Mouse (Mus musculus) liver, embryonic 16.5 days (tissue): ENCODE measurements at regions not wholly inside any gene's neighbourhood (a gene's known extent, or its start where the extent isn't known, plus 50 kb on each side); places are given as distances from the start of the nearest gene placed in this dataset.
A peak's percentile ranks its signal among the peaks of the same experiment; 100 is the strongest.

Experiments used
- ATAC-seq: fragments of 200-750 bp; cut with Nextera tagmentation; 2 replicates; pipeline ENCODE4 v1.8.0; 2017; ENCODE audit warnings: low read depth, mild to moderate bottlenecking, moderate number of reproducible peaks, moderate library complexity
- H3K27ac ChIP-seq: fragments of 300-500 bp; sonication (generic); 2 replicates; pipeline ENCODE4 v1.5.1; 2014; ENCODE audit warnings: mild to moderate bottlenecking, low read length
- H3K27me3 ChIP-seq: fragments of 300-500 bp; sonication (generic); 2 replicates; pipeline ENCODE4 v1.6.1; 2014; ENCODE audit warnings: low read depth, low read length, mixed read lengths; ENCODE audit not compliant: control insufficient read depth, insufficient read depth
- H3K36me3 ChIP-seq: fragments of 300-500 bp; sonication (generic); 2 replicates; pipeline ENCODE4 v1.6.1; 2014; ENCODE audit warnings: mild to moderate bottlenecking; ENCODE audit not compliant: control insufficient read depth, insufficient read depth
- H3K4me1 ChIP-seq: fragments of 300-500 bp; sonication (generic); 2 replicates; pipeline ENCODE4 v1.6.1; 2014; ENCODE audit warnings: low read depth, low read length, mixed read lengths; ENCODE audit not compliant: control insufficient read depth
- H3K4me2 ChIP-seq: fragments of 300-500 bp; sonication (generic); 2 replicates; pipeline ENCODE4 v1.6.1; 2014; ENCODE audit warnings: low read depth, low read length, mixed read lengths
- H3K4me3 ChIP-seq: fragments of 300-500 bp; sonication (generic); 2 replicates; pipeline ENCODE4 v1.5.1; 2014; ENCODE audit warnings: low read depth, mild to moderate bottlenecking, low read length
- H3K9ac ChIP-seq: fragments of 300-500 bp; sonication (generic); 2 replicates; pipeline ENCODE4 v1.6.1; 2014; ENCODE audit warnings: low read depth, low read length
- H3K9me3 ChIP-seq: fragments of 300-500 bp; sonication (generic); replicated peaks from 2 replicates; pipeline ENCODE4 v1.6.1; 2016; ENCODE audit warnings: low read length; ENCODE audit not compliant: control insufficient read depth
- WGBS: fragments of 180-500 bp; shearing (Covaris S2); extraction: QIAGEN DNeasy Blood & Tissue Kit; methylation state at CpG from one replicate; pipeline ENCODE4 v1.1.7; 2014; ENCODE audit not compliant: insufficient replicate concordance; 5-methylcytosine and 5-hydroxymethylcytosine counted together

- no peak for ATAC-seq
- no peak overlapping the region for H3K9ac ChIP-seq
- H3K27me3 ChIP-seq: no peaks in the 10 kb centered on the region
- H3K4me1 ChIP-seq: peaks cover 3% of the 10 kb centered on the region
- no peak overlapping the region for H3K27ac ChIP-seq
- no peaks in the 10 kb centered on the region for H3K9me3 ChIP-seq
- H3K4me2 ChIP-seq: no peak overlapping the region
- no peaks in the 10 kb centered on the region for H3K36me3 ChIP-seq
- H3K4me3 ChIP-seq: no peak overlapping the region
- 16% methylated on average over 8 of the region's 8 CpGs for WGBS
These were observed 53.9 kb upstream of the Slc44a1 start for GRCm38 (mm10) chr4:53386309-53386708.

- Histone ChIP-seq H3K27ac (no peak overlapping the region), H3K9me3 (no peaks in the 10 kb centered on the region), H3K27me3 (no peaks in the 10 kb centered on the region), H3K4me1 (peaks cover 3% of the 10 kb centered on the region), H3K4me3 (no peak overlapping the region), H3K4me2 (peak overlapping the region; percentile 38; the same call in 1 of the 2 replicates), H3K9ac (no peak overlapping the region), H3K36me3 (no peaks in the 10 kb centered on the region)
- peak; percentile 55 for ATAC-seq
- WGBS: 14% methylated on average over 6 of the region's 6 CpGs
These were observed 55.5 kb upstream of the Slc44a1 start for GRCm38 (mm10) chr4:53384761-53385160.

GRCm38 (mm10) chr4:53384104-53384503, 56.1 kb upstream of the Slc44a1 start:
- ATAC-seq: no peak
- Histone ChIP-seq H3K9ac (no peak overlapping the region), H3K36me3 (no peaks in the 10 kb centered on the region), H3K27me3 (no peaks in the 10 kb centered on the region), H3K4me3 (no peak overlapping the region), H3K4me2 (no peak overlapping the region), H3K9me3 (no peaks in the 10 kb centered on the region), H3K27ac (no peak overlapping the region), H3K4me1 (peaks cover 3% of the 10 kb centered on the region)
- WGBS: 37% methylated on average over 6 of the region's 6 CpGs

GRCm38 (mm10) chr4:53382012-53382411, 58.2 kb upstream of the Slc44a1 start:
- Histone ChIP-seq H3K4me1 (peaks cover 3% of the 10 kb centered on the region), H3K4me2 (no peak overlapping the region), H3K4me3 (no peak overlapping the region), H3K27me3 (no peaks in the 10 kb centered on the region), H3K27ac (no peak overlapping the region), H3K9me3 (no peaks in the 10 kb centered on the region), H3K36me3 (no peaks in the 10 kb centered on the region), H3K9ac (no peak overlapping the region)
- WGBS: 51% methylated on average over 4 of the region's 4 CpGs
- no peak for ATAC-seq

- no peaks in the 10 kb centered on the region for H3K27me3 ChIP-seq
- H3K4me2 ChIP-seq: no peak overlapping the region
- H3K9me3 ChIP-seq: no peaks in the 10 kb centered on the region
- no peak overlapping the region for H3K27ac ChIP-seq
- ATAC-seq: no peak
- H3K9ac ChIP-seq: no peak overlapping the region
- peaks cover 3% of the 10 kb centered on the region; the same call in 1 of the 2 replicates for H3K4me1 ChIP-seq
- no peaks in the 10 kb centered on the region for H3K36me3 ChIP-seq
- no peak overlapping the region for H3K4me3 ChIP-seq
- WGBS: 43% methylated on average over 1 of the region's 1 CpGs
These were observed 60.4 kb upstream of the Slc44a1 start for GRCm38 (mm10) chr4:53379855-53380254.

GRCm38 (mm10) chr4:53376995-53377394, 63.2 kb upstream of the Slc44a1 start:
- WGBS: 72% methylated on average over 4 of the region's 4 CpGs
- Histone ChIP-seq H3K36me3 (no peaks in the 10 kb centered on the region), H3K9me3 (no peaks in the 10 kb centered on the region), H3K9ac (no peak overlapping the region), H3K4me1 (no peaks in the 10 kb centered on the region), H3K27me3 (no peaks in the 10 kb centered on the region), H3K27ac (no peak overlapping the region), H3K4me2 (no peak overlapping the region), H3K4me3 (no peak overlapping the region)
- ATAC-seq: no peak

- H3K27me3 ChIP-seq: no peaks in the 10 kb centered on the region
- no peak for ATAC-seq
- H3K4me3 ChIP-seq: no peak overlapping the region
- no peaks in the 10 kb centered on the region for H3K9me3 ChIP-seq
- H3K27ac ChIP-seq: no peak overlapping the region
- H3K36me3 ChIP-seq: no peaks in the 10 kb centered on the region
- H3K9ac ChIP-seq: no peak overlapping the region
- H3K4me2 ChIP-seq: no peak overlapping the region
- 58% methylated on average over 2 of the region's 2 CpGs for WGBS
- H3K4me1 ChIP-seq: no peaks in the 10 kb centered on the region
These were observed 83.8 kb upstream of the Slc44a1 start for GRCm38 (mm10) chr4:53356374-53356773.

GRCm38 (mm10) chr4:53354961-53355360, 85.3 kb upstream of the Slc44a1 start:
- no peak for ATAC-seq

GRCm38 (mm10) chr4:53353399-53354090, 86.7 kb upstream of the Slc44a1 start:
- no peaks in the 10 kb centered on the region for H3K9me3 ChIP-seq
- no peak overlapping the region for H3K4me3 ChIP-seq
- H3K4me2 ChIP-seq: no peak overlapping the region
- 23% methylated on average over 4 of the region's 4 CpGs for WGBS
- no peaks in the 10 kb centered on the region for H3K27me3 ChIP-seq
- no peaks in the 10 kb centered on the region for H3K4me1 ChIP-seq
- peak; percentile 16; the same call in 1 of the 2 replicates for ATAC-seq
- no peaks in the 10 kb centered on the region for H3K36me3 ChIP-seq
- no peak overlapping the region for H3K27ac ChIP-seq
- H3K9ac ChIP-seq: no peak overlapping the region

More at GRCm38 (mm10) chr4:53354961-53355360, 85.3 kb upstream of the Slc44a1 start:
- Histone ChIP-seq H3K27me3 (no peaks in the 10 kb centered on the region), H3K36me3 (no peaks in the 10 kb centered on the region), H3K4me2 (no peak overlapping the region), H3K4me3 (no peak overlapping the region), H3K27ac (no peak overlapping the region), H3K9ac (no peak overlapping the region), H3K9me3 (no peaks in the 10 kb centered on the region), H3K4me1 (no peaks in the 10 kb centered on the region)
- WGBS: 31% methylated on average over 5 of the region's 5 CpGs
